Mouse (Mus musculus): ENCODE measurements around the gene Tmem161b.

DNA sequence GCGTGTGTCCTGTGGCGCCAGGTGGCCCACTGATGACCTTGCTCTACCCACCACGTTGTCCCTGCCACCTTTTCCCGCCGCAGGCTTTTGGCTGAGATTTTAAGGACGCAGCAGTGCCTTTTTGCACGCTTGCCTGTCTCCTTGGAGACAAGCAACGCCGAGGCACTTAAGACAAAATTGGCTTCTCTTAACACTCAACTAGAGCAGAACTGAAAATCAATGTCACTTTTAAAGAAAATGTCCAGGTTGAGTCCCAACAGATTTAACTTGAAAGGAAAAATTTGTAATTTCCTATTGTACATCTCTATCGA lies 541 bp downstream of the Tmem161b start:
- TF ChIP-seq CTCF (IDR thresholded peaks at IDR 0.05) (no peak), EP300 (IDR thresholded peaks at IDR 0.05) (no peak)
